Mouse (Mus musculus): ENCODE measurements around the gene Cntfr. TPM values are rescaled to one million over a fixed set of nuclear protein-coding genes. Genes with fewer than 3 reads are reported as not detected.

The Cntfr gene
- polyA plus RNA-seq, 1 experiment from 2014 or later, result 4.3 TPM

- no peak for DNase-seq (ENCODE audit: low spot score)
- no peaks in the 10 kb centered on the region for H3K27me3 ChIP-seq (ENCODE audit: control insufficient read depth, insufficient read depth, low read length)
- H3K27ac ChIP-seq (replicated peaks), result no peak overlapping the region
- TF ChIP-seq CTCF (IDR thresholded peaks at IDR 0.05; ENCODE audit: low read depth) (no peak), EP300 (optimal IDR thresholded peaks at IDR 0.05) (no peak)
- no peak overlapping the region for H3K4me2 ChIP-seq (replicated peaks; ENCODE audit: low read depth)
- no peaks in the 10 kb centered on the region for H3K9me3 ChIP-seq (ENCODE audit: control insufficient read depth, low read length)
- no peak overlapping the region for H3K9ac ChIP-seq (ENCODE audit: low read length)
- no peak overlapping the region for H3K4me3 ChIP-seq (ENCODE audit: low read depth, low read length)
- no peak for ATAC-seq (ENCODE audit: low FRiP score, low TSS enrichment)
- 64% methylated on average over 7 of the region's 7 CpGs for WGBS
- no peaks in the 10 kb centered on the region for H3K4me1 ChIP-seq (replicated peaks; ENCODE audit: control insufficient read depth, insufficient read depth)
- H3K36me3 ChIP-seq (ENCODE audit: control insufficient read depth, insufficient read depth, low read length), result no peaks in the 10 kb centered on the region
These were observed 48.3 kb downstream of the Cntfr start for GRCm38 (mm10) chr4:41648627-41649026.

DNA sequence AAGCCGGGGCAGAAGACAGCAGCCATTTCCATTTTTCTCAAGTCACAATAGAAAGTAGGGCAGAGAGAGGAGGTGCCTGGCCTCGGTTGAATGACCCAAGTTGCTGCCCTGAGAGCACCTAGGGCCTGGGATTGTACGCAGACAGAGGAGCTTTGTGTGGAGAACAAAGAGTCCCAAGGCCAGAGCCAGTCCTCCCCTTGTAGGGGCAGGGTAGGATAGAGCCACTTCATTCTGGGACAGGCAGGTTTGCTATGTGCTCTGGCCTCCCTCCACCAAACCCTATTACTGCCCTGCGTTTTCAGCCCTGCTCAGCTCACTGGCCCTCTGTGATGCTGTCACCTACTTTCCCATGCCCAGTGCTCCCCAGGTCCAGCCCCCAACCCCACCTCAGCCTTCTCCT is 48.7 kb downstream of the Cntfr start:
- Histone ChIP-seq H3K4me2 (replicated peaks; ENCODE audit: low read depth) (no peak overlapping the region), H3K36me3 (ENCODE audit: control insufficient read depth, insufficient read depth, low read length) (no peaks in the 10 kb centered on the region), H3K9ac (ENCODE audit: low read length) (no peak overlapping the region), H3K27ac (replicated peaks) (no peak overlapping the region), H3K9me3 (ENCODE audit: control insufficient read depth, low read length) (no peaks in the 10 kb centered on the region), H3K4me3 (ENCODE audit: low read depth, low read length) (no peak overlapping the region), H3K4me1 (replicated peaks; ENCODE audit: control insufficient read depth, insufficient read depth) (no peaks in the 10 kb centered on the region), H3K27me3 (ENCODE audit: control insufficient read depth, insufficient read depth, low read length) (no peaks in the 10 kb centered on the region)
- DNase-seq (ENCODE audit: low spot score), result no peak
- ATAC-seq (ENCODE audit: low FRiP score, low TSS enrichment), result no peak
- WGBS, result 53% methylated on average over 4 of the region's 4 CpGs
- TF ChIP-seq CTCF (IDR thresholded peaks at IDR 0.05; ENCODE audit: low read depth) (no peak), EP300 (optimal IDR thresholded peaks at IDR 0.05) (no peak)

DNA sequence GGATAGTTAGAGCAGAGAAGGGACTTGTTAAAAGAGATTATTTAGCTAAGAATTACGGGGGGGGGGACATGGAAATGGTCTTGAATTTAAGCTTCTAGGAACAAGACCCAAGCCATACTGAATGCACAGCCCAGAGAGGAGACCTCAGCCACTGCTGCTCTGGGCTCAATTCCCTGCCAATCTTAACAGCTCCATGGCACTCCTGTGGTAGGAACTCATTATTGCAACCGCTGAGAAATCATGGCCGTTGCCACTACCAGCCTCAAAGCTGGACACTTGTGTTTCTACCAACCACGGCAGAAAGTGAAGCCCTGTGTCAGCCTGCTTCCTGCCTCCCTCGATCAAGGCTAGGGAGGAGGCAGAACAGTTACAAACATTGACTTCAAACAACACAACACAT is 51.4 kb downstream of the Cntfr start:
- whole genome bisulfite sequencing, result 22% methylated on average over 5 of the region's 5 CpGs
- ATAC-seq (ENCODE audit: low FRiP score, low TSS enrichment) (no peak), DNase-seq (ENCODE audit: low spot score) (peak; percentile 43)
- Histone ChIP-seq H3K36me3 (ENCODE audit: control insufficient read depth, insufficient read depth, low read length) (no peaks in the 10 kb centered on the region), H3K4me3 (ENCODE audit: low read depth, low read length) (no peak overlapping the region), H3K27me3 (ENCODE audit: control insufficient read depth, insufficient read depth, low read length) (no peaks in the 10 kb centered on the region), H3K9me3 (ENCODE audit: control insufficient read depth, low read length) (no peaks in the 10 kb centered on the region), H3K9ac (ENCODE audit: low read length) (no peak overlapping the region), H3K27ac (replicated peaks) (no peak overlapping the region), H3K4me1 (replicated peaks; ENCODE audit: control insufficient read depth, insufficient read depth) (no peaks in the 10 kb centered on the region), H3K4me2 (replicated peaks; ENCODE audit: low read depth) (no peak overlapping the region)
- TF ChIP-seq CTCF (IDR thresholded peaks at IDR 0.05; ENCODE audit: low read depth) (peak; percentile 72), EP300 (optimal IDR thresholded peaks at IDR 0.05) (no peak)

- TF ChIP-seq CTCF (IDR thresholded peaks at IDR 0.05; ENCODE audit: low read depth) (no peak), EP300 (optimal IDR thresholded peaks at IDR 0.05) (no peak)
- Histone ChIP-seq H3K36me3 (ENCODE audit: control insufficient read depth, insufficient read depth, low read length) (no peaks in the 10 kb centered on the region), H3K27ac (replicated peaks) (no peak overlapping the region), H3K27me3 (ENCODE audit: control insufficient read depth, insufficient read depth, low read length) (no peaks in the 10 kb centered on the region), H3K4me3 (ENCODE audit: low read depth, low read length) (no peak overlapping the region), H3K9me3 (ENCODE audit: control insufficient read depth, low read length) (no peaks in the 10 kb centered on the region), H3K9ac (ENCODE audit: low read length) (no peak overlapping the region), H3K4me1 (replicated peaks; ENCODE audit: control insufficient read depth, insufficient read depth) (no peaks in the 10 kb centered on the region), H3K4me2 (replicated peaks; ENCODE audit: low read depth) (no peak overlapping the region)
- DNase-seq (ENCODE audit: low spot score) (no peak), ATAC-seq (ENCODE audit: low FRiP score, low TSS enrichment) (no peak)
- WGBS, result 80% methylated on average over 6 of the region's 6 CpGs
These were observed 55.6 kb downstream of the Cntfr start for GRCm38 (mm10) chr4:41641199-41641822.

GRCm38 (mm10) chr4:41639913-41640507 is 56.9 kb downstream of the Cntfr start, which contains the start of gene Enho:
Gene Enho, minus strand, starts transcription at chr4:41640324.
- TF ChIP-seq EP300 (optimal IDR thresholded peaks at IDR 0.05) (no peak), CTCF (IDR thresholded peaks at IDR 0.05; ENCODE audit: low read depth) (no peak)
- no peaks in the 10 kb centered on the region for H3K36me3 ChIP-seq (ENCODE audit: control insufficient read depth, insufficient read depth, low read length)
- DNase-seq (ENCODE audit: low spot score) (peak; percentile 97), ATAC-seq (ENCODE audit: low FRiP score, low TSS enrichment) (peak; percentile 93)
- peak within 1 kb of the TSS; percentile 59 for H3K4me3 ChIP-seq (ENCODE audit: low read depth, low read length)
- no peaks in the 10 kb centered on the region for H3K27me3 ChIP-seq (ENCODE audit: control insufficient read depth, insufficient read depth, low read length)
- no peaks in the 10 kb centered on the region for H3K9me3 ChIP-seq (ENCODE audit: control insufficient read depth, low read length)
- H3K9ac ChIP-seq (ENCODE audit: low read length), result peak within 1 kb of the TSS; percentile 71
- WGBS, result under 1% methylated on average over 46 of the region's 74 CpGs
- peak within 1 kb of the TSS; percentile 80 for H3K27ac ChIP-seq (replicated peaks)
- peak within 1 kb of the TSS; percentile 65 for H3K4me2 ChIP-seq (replicated peaks; ENCODE audit: low read depth)
- no peaks in the 10 kb centered on the region for H3K4me1 ChIP-seq (replicated peaks; ENCODE audit: control insufficient read depth, insufficient read depth)

GRCm38 (mm10) chr4:41639214-41639841 is 57.6 kb downstream of the Cntfr start:
- peak overlapping the region; percentile 59 for H3K4me3 ChIP-seq (ENCODE audit: low read depth, low read length)
- no peaks in the 10 kb centered on the region for H3K9me3 ChIP-seq (ENCODE audit: control insufficient read depth, low read length)
- TF ChIP-seq EP300 (optimal IDR thresholded peaks at IDR 0.05) (no peak), CTCF (IDR thresholded peaks at IDR 0.05; ENCODE audit: low read depth) (no peak)
- H3K9ac ChIP-seq (ENCODE audit: low read length), result peak overlapping the region; percentile 71
- 20% methylated on average over 10 of the region's 10 CpGs for WGBS
- peak overlapping the region; percentile 80 for H3K27ac ChIP-seq (replicated peaks)
- peak overlapping the region; percentile 65 for H3K4me2 ChIP-seq (replicated peaks; ENCODE audit: low read depth)
- H3K4me1 ChIP-seq (replicated peaks; ENCODE audit: control insufficient read depth, insufficient read depth), result no peaks in the 10 kb centered on the region
- H3K27me3 ChIP-seq (ENCODE audit: control insufficient read depth, insufficient read depth, low read length), result no peaks in the 10 kb centered on the region
- no peaks in the 10 kb centered on the region for H3K36me3 ChIP-seq (ENCODE audit: control insufficient read depth, insufficient read depth, low read length)
- ATAC-seq (ENCODE audit: low FRiP score, low TSS enrichment), result no peak
- no peak for DNase-seq (ENCODE audit: low spot score)
